In genomic region chr4:119492291-119492932, GRCm38 (mm10) we compare ENCODE assay signal across 8 mouse cellular contexts. TPM values are rescaled to one million over a fixed set of nuclear protein-coding genes. Genes with fewer than 3 reads are reported as not detected.
DNase-seq lines count a peak whose midpoint lies in the region; ATAC-seq lines count a peak whose summit lies in the region.

Gene Rimkla (minus strand): TSS chr4:119492628.

- H3K4me3 ChIP-seq in hindbrain, embryonic 16.5 days (ENCODE audit: low read length): peak within 1 kb of the TSS; percentile 52

- no peaks in the 10 kb centered on the region for H3K9me3 ChIP-seq in hindbrain, embryonic 16.5 days (ENCODE audit: control insufficient read depth, low read length)

- no peaks in the 10 kb centered on the region for H3K36me3 ChIP-seq in hindbrain, embryonic 16.5 days (ENCODE audit: control insufficient read depth, insufficient read depth, low read length)

- ATAC-seq in common myeloid progenitor, adult 5-6 weeks (replicated peaks; ENCODE audit: low read depth, poor library complexity, severe bottlenecking): peak; percentile 76
- peak; percentile 94 for ATAC-seq in hindbrain, embryonic 16.5 days

- peak within 1 kb of the TSS; percentile 82 for H3K4me2 ChIP-seq in hindbrain, embryonic 16.5 days (ENCODE audit: low read length)

- under 1% methylated on average over 54 of the region's 77 CpGs for WGBS in hindbrain, embryonic 16.5 days

- H3K4me1 ChIP-seq in hindbrain, embryonic 16.5 days (ENCODE audit: control insufficient read depth, insufficient read depth, low read depth, low read length): peaks cover 11% of the 10 kb centered on the region

- H3K27me3 ChIP-seq in hindbrain, embryonic 16.5 days (replicated peaks; ENCODE audit: control insufficient read depth, insufficient read depth, low read length): no peaks in the 10 kb centered on the region

- H3K9ac ChIP-seq in hindbrain, embryonic 16.5 days (ENCODE audit: low read depth, low read length): peak within 1 kb of the TSS; percentile 75

- DNase-seq in adrenal gland, adult (ENCODE audit: inconsistent age in 2 of 2, low spot score in 1 of 2): peak; percentile 75 to 85
- peak; percentile 6 to 9 for DNase-seq in gastrocnemius, adult 8-10 months (ENCODE audit: low spot score in 2 of 2)
- DNase-seq in left cerebral cortex, adult 18-20 months (ENCODE audit: low spot score in 2 of 2): peak; percentile 47 to 70
- peak; percentile 41 for DNase-seq in lung, postnatal 25 days (ENCODE audit: low spot score)
- DNase-seq in right cerebral cortex, adult 18-20 months: peak; percentile 64
- DNase-seq in urinary bladder, adult 18-20 months (ENCODE audit: low spot score in 2 of 2): peak; percentile 25 to 43

- H3K27ac ChIP-seq in hindbrain, embryonic 16.5 days (ENCODE audit: low read depth, low read length): peak within 1 kb of the TSS; percentile 60

RNA-seq across cellular contexts. Expression of gene Rimkla, which starts in this region (rescaled TPM):
- total RNA-seq in common myeloid progenitor, adult 5-6 weeks (2017): not detected in 2 replicates
- total RNA-seq in gastrocnemius, adult 8-10 months (2022): not detected
- polyA plus RNA-seq in hindbrain, embryonic 16.5 days (2015; fragmentation: Nextera tagmentation; extraction: Ambion mirVana): 28.2 and 30.3 TPM in 2 replicates
- total RNA-seq in left cerebral cortex, adult 18-20 months (2021): 1 to 10 TPM; 9.7 TPM

Comparison
In these comparisons a context has a peak if more than half of its experiments do, and no peak if none do; other contexts are left out.
1. Peak in every context shown above with its lines: DNase-seq, ATAC-seq, H3K4me3 ChIP-seq and H3K27ac ChIP-seq.
2. RNA of gene Rimkla (total RNA-seq): 9.7 TPM in left cerebral cortex, adult 18-20 months; not detected in common myeloid progenitor, adult 5-6 weeks and not detected in gastrocnemius, adult 8-10 months; every median in the first group is over 10 times any median in the second.
3. Peak in ATAC-seq in common myeloid progenitor, adult 5-6 weeks; RNA of the gene not detected or under 1 TPM.
4. Peak in DNase-seq in gastrocnemius, adult 8-10 months; RNA of the gene not detected or under 1 TPM.
5. DNase-seq: peak in every context shown above with its lines; median percentile 80 in adrenal gland, adult; 64 in right cerebral cortex, adult 18-20 months; 58 in left cerebral cortex, adult 18-20 months; 41 in lung, postnatal 25 days; 34 in urinary bladder, adult 18-20 months; 8 in gastrocnemius, adult 8-10 months.